Mouse (Mus musculus): ENCODE measurements at regions not wholly inside any gene's neighbourhood (a gene's known extent, or its start where the extent isn't known, plus 50 kb on each side); places are given as distances from the start of the nearest gene placed in this dataset.

GRCm38 (mm10) chr10:98417807-98418743 is 496.1 kb upstream of the Atp2b1 start:
- TF ChIP-seq CTCF (IDR thresholded peaks at IDR 0.05; ENCODE audit: low read depth) (no peak), EP300 (IDR thresholded peaks at IDR 0.05; ENCODE audit: low read depth) (no peak)

Data from heart, postnatal 0 days (tissue).